Mouse (Mus musculus): ENCODE results near the gene Chd3. TPM values are rescaled to one million over a fixed set of nuclear protein-coding genes. Genes with fewer than 3 reads are reported as not detected.

Gene Chd3
- polyA plus RNA-seq, 1 experiment, result 63.4 TPM

Other genes starting within 250 kb of the Chd3 start
- 0.07 and 0.15 TPM in 2 replicates for gene Hes7, start 249.0 kb downstream of the Chd3 start, polyA plus RNA-seq (2012; rRNA removed)
- gene 9130213A22Rik, start 246.8 kb downstream of the Chd3 start, polyA plus RNA-seq (2012; rRNA removed), result 0.14 and 0.25 TPM in 2 replicates
- gene Aloxe3, start 243.5 kb downstream of the Chd3 start, polyA plus RNA-seq (2012; rRNA removed), result 0.36 and 0.62 TPM in 2 replicates
- gene Alox12b, start 212.4 kb downstream of the Chd3 start, polyA plus RNA-seq (2012; rRNA removed), result 0.06 TPM in 1 of 2 replicates, not detected in the other
- gene Alox8, start 171.6 kb downstream of the Chd3 start, polyA plus RNA-seq (2012; rRNA removed), result 0.04 TPM in 1 of 2 replicates, not detected in the other
- not detected in 2 replicates for gene Gucy2e, start 132.4 kb downstream of the Chd3 start, polyA plus RNA-seq (2012; rRNA removed)
- gene Cntrob, start 45.6 kb downstream of the Chd3 start, polyA plus RNA-seq (2012; rRNA removed), result 8.4 and 8.5 TPM in 2 replicates
- 60.7 and 65.6 TPM in 2 replicates for gene Trappc1, start 45.4 kb downstream of the Chd3 start, polyA plus RNA-seq (2012; rRNA removed)
- gene Kcnab3, start 43.1 kb downstream of the Chd3 start, polyA plus RNA-seq (2012; rRNA removed), result 0.46 and 0.55 TPM in 2 replicates
- gene Rnf227, start 28.9 kb downstream of the Chd3 start, polyA plus RNA-seq (2012; rRNA removed), result 0.51 and 0.79 TPM in 2 replicates
- 164 and 180 TPM in 2 replicates for gene Naa38, start 26.1 kb upstream of the Chd3 start, polyA plus RNA-seq (2012; rRNA removed)
- 6.1 and 14.5 TPM in 2 replicates for gene Cyb5d1, start 26.2 kb upstream of the Chd3 start, polyA plus RNA-seq (2012; rRNA removed)
- 10.5 and 11.0 TPM in 2 replicates for gene Tmem88, start 28.8 kb upstream of the Chd3 start, polyA plus RNA-seq (2012; rRNA removed)
- 7.5 and 11.2 TPM in 2 replicates for gene Kdm6b, start 44.3 kb upstream of the Chd3 start, polyA plus RNA-seq (2012; rRNA removed)
- 0.12 and 0.29 TPM in 2 replicates for gene Dnah2, start 179.7 kb upstream of the Chd3 start, polyA plus RNA-seq (2012; rRNA removed)
- 1.1 and 2.1 TPM in 2 replicates for gene Efnb3, start 190.8 kb upstream of the Chd3 start, polyA plus RNA-seq (2012; rRNA removed)
- 24.8 and 28.7 TPM in 2 replicates for gene Wrap53, start 210.8 kb upstream of the Chd3 start, polyA plus RNA-seq (2012; rRNA removed)
- gene Trp53, start 211.0 kb upstream of the Chd3 start, polyA plus RNA-seq (2012; rRNA removed), result 80.8 and 93.2 TPM in 2 replicates
- gene Atp1b2, start 236.5 kb upstream of the Chd3 start, polyA plus RNA-seq (2012; rRNA removed), result 4.1 and 5.6 TPM in 2 replicates
- not detected in 2 replicates for gene Shbg, start 248.5 kb upstream of the Chd3 start, polyA plus RNA-seq (2012; rRNA removed)